Mouse (Mus musculus) heart, adult 2 months (tissue): ENCODE data around the gene Actl6b.

Experiments
- CTCF ChIP-seq: fragments of 200-600 bp; IDR thresholded peaks from 2 replicates; pipeline ENCODE4 v1.8.1; 2022; ENCODE audit warnings: antibody characterized with exemption, mild to moderate bottlenecking, moderate library complexity
- EP300 ChIP-seq: fragments of 200-500 bp; IDR thresholded peaks from 2 replicates; pipeline ENCODE4 v1.6.1; 2011; ENCODE audit warnings: low read depth, low read length, control low read depth; ENCODE audit not compliant: insufficient read depth
- POLR2A ChIP-seq: fragments of 200-500 bp; IDR thresholded peaks from 2 replicates; pipeline ENCODE4 v1.6.1; 2011; ENCODE audit warnings: mild to moderate bottlenecking, low read depth, low read length, control low read depth; ENCODE audit not compliant: insufficient read depth

GRCm38 (mm10) chr5:137570691-137571586 lies 17.6 kb downstream of the Actl6b start:
- TF ChIP-seq POLR2A, result no peak
- no peak for TF ChIP-seq EP300
- no peak for TF ChIP-seq CTCF
